Mouse (Mus musculus): Measurements from ENCODE around the gene Wfdc9. TPM values are rescaled to one million over a fixed set of nuclear protein-coding genes. Genes with fewer than 3 reads are reported as not detected.

Gene Wfdc9
- polyA plus RNA-seq, 1 experiment = not detected

DNA sequence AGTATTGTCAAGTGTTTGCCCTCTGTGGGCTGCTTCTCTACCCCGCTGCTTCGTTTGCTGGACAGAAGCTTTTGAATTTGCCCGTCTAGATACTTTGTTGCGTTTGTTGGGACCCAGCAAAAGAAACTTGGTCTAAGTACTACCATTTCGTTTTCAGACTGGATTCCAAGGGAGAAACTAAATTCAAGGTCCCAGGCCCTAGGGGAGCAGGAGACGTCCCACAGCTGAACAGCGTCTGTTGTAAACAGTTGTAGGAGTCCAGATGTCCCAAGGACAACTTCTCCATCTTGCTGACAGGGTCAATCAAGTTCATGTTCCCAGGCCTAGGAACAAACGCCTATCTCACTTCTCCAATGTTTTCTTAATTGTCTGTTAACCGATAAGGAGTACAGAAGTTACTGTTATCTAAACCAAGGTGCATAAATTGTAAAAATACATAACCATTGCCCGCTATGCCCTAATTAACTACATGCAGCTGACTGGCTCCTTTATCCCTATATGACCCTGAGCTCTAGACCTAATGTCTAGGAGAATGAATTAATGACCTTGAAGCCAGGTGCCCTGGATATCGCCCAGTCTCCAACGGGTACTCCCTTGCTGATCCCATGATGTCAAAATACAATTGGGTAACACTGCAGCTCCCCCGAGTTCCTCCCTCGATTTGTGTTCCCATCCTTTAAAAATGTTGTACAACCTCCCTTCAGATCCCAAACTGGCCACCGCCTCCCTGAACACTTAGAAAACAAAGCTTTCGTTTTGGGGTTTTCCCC is 20.7 kb upstream of the Wfdc9 start:
- no peak for DNase-seq
- TF ChIP-seq POLR2A (IDR thresholded peaks at IDR 0.05; ENCODE audit: borderline replicate concordance, extremely low read depth, low read depth, low read length) (no peak), CTCF (IDR thresholded peaks at IDR 0.05; ENCODE audit: insufficient read depth, low read length) (no peak)
- Histone ChIP-seq H3K4me3 (replicated peaks; ENCODE audit: extremely low read depth, low read depth, low read length) (no peak overlapping the region), H3K4me1 (ENCODE audit: control insufficient read depth, insufficient read depth, low read length) (no peaks in the 10 kb centered on the region)
- WGBS = 64% methylated on average over 16 of the region's 16 CpGs

- TF ChIP-seq POLR2A (IDR thresholded peaks at IDR 0.05; ENCODE audit: borderline replicate concordance, extremely low read depth, low read depth, low read length) (no peak), CTCF (IDR thresholded peaks at IDR 0.05; ENCODE audit: insufficient read depth, low read length) (0 out of 2 replicates have a peak, but pooled peaks have one; percentile 16)
- no peak for DNase-seq
- Histone ChIP-seq H3K4me1 (ENCODE audit: control insufficient read depth, insufficient read depth, low read length) (no peaks in the 10 kb centered on the region), H3K4me3 (replicated peaks; ENCODE audit: extremely low read depth, low read depth, low read length) (no peak overlapping the region)
- 80% methylated on average over 7 of the region's 7 CpGs for WGBS
These were observed 19.7 kb upstream of the Wfdc9 start for GRCm38 (mm10) chr2:164676103-164676502.

GRCm38 (mm10) chr2:164673987-164674386 is 17.6 kb upstream of the Wfdc9 start, which contains the start of gene Wfdc11:
Gene Wfdc11, minus strand, starts transcription at chr2:164674087.
- TF ChIP-seq POLR2A (IDR thresholded peaks at IDR 0.05; ENCODE audit: borderline replicate concordance, extremely low read depth, low read depth, low read length) (no peak), CTCF (IDR thresholded peaks at IDR 0.05; ENCODE audit: insufficient read depth, low read length) (no peak)
- no peak for DNase-seq
- no peaks in the 10 kb centered on the region for H3K4me1 ChIP-seq (ENCODE audit: control insufficient read depth, insufficient read depth, low read length)
- no peak within 1 kb of the TSS for H3K4me3 ChIP-seq (replicated peaks; ENCODE audit: extremely low read depth, low read depth, low read length)
- WGBS = 60% methylated on average over 7 of the region's 7 CpGs

DNA sequence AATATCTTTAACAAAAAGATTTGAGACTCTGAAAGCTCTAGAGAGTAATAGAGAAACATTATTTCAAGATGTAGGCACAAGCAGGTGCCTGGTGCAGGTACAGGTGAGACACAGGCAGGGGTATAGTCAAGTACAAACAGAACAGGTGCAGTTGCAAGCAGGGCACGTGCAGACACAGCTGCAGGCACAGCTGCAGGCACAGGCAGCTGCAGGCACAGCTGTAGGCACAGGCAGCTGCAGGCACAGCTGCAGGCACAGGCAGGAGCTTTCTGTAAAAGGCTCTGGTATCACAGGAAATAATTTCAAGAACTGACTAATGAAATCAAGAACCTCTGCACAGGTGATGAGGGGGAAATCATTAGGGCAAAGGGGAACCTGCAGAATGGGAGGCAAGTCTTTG is 14.6 kb upstream of the Wfdc9 start:
- Histone ChIP-seq H3K4me3 (replicated peaks; ENCODE audit: extremely low read depth, low read depth, low read length) (no peak overlapping the region), H3K4me1 (ENCODE audit: control insufficient read depth, insufficient read depth, low read length) (no peaks in the 10 kb centered on the region)
- TF ChIP-seq POLR2A (IDR thresholded peaks at IDR 0.05; ENCODE audit: borderline replicate concordance, extremely low read depth, low read depth, low read length) (no peak), CTCF (IDR thresholded peaks at IDR 0.05; ENCODE audit: insufficient read depth, low read length) (no peak)
- no peak for DNase-seq
- WGBS = 11% methylated on average over 1 of the region's 1 CpGs

- H3K4me3 ChIP-seq (replicated peaks; ENCODE audit: extremely low read depth, low read depth, low read length) = no peak overlapping the region
- no peak for TF ChIP-seq POLR2A (IDR thresholded peaks at IDR 0.05; ENCODE audit: borderline replicate concordance, extremely low read depth, low read depth, low read length)
- TF ChIP-seq CTCF (IDR thresholded peaks at IDR 0.05; ENCODE audit: insufficient read depth, low read length) = no peak
- no peaks in the 10 kb centered on the region for H3K4me1 ChIP-seq (ENCODE audit: control insufficient read depth, insufficient read depth, low read length)
- no peak for DNase-seq
- WGBS = 75% methylated on average over 5 of the region's 5 CpGs
These were observed 13.9 kb upstream of the Wfdc9 start for GRCm38 (mm10) chr2:164670261-164670660.

DNA sequence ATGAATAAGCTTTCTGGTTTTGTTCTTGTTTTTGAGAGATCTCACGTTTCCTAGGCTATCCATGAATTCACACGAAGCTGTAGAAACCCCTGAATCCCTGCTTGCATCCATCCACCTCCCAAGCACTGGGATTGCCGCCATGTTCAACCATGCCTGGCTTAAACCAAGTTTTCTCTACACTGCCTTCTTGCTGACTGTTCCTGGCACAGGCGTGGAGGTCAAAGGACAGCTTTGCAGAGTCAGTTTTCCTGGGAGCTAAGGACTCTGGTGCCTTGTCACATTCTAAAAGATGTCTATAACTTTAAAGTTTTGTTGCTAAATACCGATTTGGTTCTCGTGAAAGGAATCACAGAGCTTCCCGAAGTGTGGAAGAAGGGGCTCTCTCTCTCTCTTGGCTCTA is 8.5 kb upstream of the Wfdc9 start:
- DNase-seq = no peak
- Histone ChIP-seq H3K4me1 (ENCODE audit: control insufficient read depth, insufficient read depth, low read length) (no peaks in the 10 kb centered on the region), H3K4me3 (replicated peaks; ENCODE audit: extremely low read depth, low read depth, low read length) (no peak overlapping the region)
- 84% methylated on average over 7 of the region's 7 CpGs for WGBS
- TF ChIP-seq POLR2A (IDR thresholded peaks at IDR 0.05; ENCODE audit: borderline replicate concordance, extremely low read depth, low read depth, low read length) = no peak
- TF ChIP-seq CTCF (IDR thresholded peaks at IDR 0.05; ENCODE audit: insufficient read depth, low read length) = no peak

DNA sequence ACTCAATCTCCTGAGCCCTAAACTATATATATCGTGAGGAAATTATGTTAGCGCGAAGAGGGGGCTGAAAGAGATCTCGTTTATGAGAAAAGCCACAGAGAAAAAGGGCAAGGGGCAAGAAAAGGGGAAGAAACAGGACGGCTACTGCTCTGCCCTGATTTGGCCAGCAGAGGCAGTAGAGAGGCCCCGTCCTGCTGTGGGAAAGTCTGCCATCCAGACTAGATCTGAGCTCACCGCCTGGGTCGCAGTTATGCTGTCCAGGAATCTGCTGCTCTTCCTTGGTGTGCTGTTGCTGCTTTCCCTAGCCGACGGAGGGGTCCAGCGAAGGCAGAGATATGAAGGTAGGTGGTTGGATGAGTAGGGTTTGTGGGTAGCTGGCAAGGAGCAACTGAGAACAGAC is 525 bp downstream of the Wfdc9 start, which contains the start of gene Wfdc10:
Wfdc10 (plus strand) TSS at position 189 of the 400 bp plus-strand sequence.
- H3K4me3 ChIP-seq (replicated peaks; ENCODE audit: extremely low read depth, low read depth, low read length) = no peak within 1 kb of the TSS
- H3K4me1 ChIP-seq (ENCODE audit: control insufficient read depth, insufficient read depth, low read length) = no peaks in the 10 kb centered on the region
- peak; percentile 39 for DNase-seq
- 12% methylated on average over 11 of the region's 11 CpGs for WGBS
- TF ChIP-seq POLR2A (IDR thresholded peaks at IDR 0.05; ENCODE audit: borderline replicate concordance, extremely low read depth, low read depth, low read length) (no peak), CTCF (IDR thresholded peaks at IDR 0.05; ENCODE audit: insufficient read depth, low read length) (peak; percentile 76)

DNA sequence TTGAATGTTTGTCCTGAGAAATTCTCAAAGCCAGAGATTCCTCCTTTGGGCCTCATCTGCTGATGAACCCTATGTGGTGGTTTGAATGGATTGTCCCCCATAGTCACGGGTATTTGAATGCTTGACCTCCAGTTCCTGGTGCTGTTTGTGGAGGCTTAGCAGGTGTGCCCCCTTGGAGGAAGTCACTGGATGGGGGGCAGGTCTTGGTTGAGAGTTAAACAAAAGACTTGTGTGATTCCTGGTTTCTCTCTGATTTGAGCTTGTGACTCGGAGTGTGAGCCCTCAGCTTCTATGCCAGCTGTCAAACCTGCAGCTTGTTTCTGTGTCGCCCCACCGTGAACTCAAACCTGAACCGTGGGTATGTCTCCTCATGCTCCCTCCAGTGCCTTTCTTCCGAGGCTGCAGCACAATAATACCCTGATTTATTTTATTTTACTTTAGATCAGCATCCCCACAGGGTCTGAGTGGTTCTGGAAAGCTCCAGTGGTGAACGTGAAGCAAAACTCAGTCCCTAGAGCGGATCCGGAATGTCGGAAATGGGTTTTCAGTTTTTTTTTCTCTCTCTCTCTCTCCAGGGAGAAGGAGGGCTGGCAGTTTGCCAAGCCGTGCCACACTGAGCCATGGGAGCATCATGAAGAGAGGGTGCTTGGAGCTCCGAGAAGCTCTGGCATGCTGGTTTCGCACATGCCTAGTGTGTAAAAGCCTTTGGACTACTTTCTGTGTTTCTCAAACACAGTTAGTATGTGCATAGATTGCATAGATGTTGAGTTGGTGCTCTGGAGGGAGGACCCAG is 14.3 kb downstream of the Wfdc9 start:
- WGBS = 71% methylated on average over 13 of the region's 13 CpGs
- Histone ChIP-seq H3K4me1 (ENCODE audit: control insufficient read depth, insufficient read depth, low read length) (no peaks in the 10 kb centered on the region), H3K4me3 (replicated peaks; ENCODE audit: extremely low read depth, low read depth, low read length) (no peak overlapping the region)
- DNase-seq = no peak
- TF ChIP-seq CTCF (IDR thresholded peaks at IDR 0.05; ENCODE audit: insufficient read depth, low read length) = no peak
- TF ChIP-seq POLR2A (IDR thresholded peaks at IDR 0.05; ENCODE audit: borderline replicate concordance, extremely low read depth, low read depth, low read length) = no peak

DNA sequence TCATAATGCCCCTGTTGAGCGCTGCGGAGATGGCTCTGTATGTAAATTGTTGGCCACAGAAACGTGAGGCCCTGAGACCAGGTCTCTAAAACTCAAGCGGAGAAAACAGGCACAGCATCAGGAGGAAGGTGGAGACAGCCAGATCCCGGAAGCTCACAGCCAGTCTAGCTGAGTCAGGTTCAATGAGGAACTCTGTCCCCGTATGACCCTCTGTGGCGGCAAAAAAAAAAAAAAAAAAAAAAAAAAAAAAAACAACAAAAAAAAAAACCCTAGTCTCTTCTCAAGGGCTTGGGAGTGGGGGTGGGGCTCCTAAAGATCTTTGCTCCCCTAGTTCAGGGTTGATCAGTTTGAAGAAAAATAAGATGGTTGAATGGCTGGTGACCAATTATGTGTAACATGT is 15.3 kb downstream of the Wfdc9 start:
- 45% methylated on average over 7 of the region's 7 CpGs for WGBS
- TF ChIP-seq CTCF (IDR thresholded peaks at IDR 0.05; ENCODE audit: insufficient read depth, low read length) = no peak
- Histone ChIP-seq H3K4me1 (ENCODE audit: control insufficient read depth, insufficient read depth, low read length) (no peaks in the 10 kb centered on the region), H3K4me3 (replicated peaks; ENCODE audit: extremely low read depth, low read depth, low read length) (no peak overlapping the region)
- DNase-seq = no peak

Data from lung, adult 2 months (tissue).